Mouse (Mus musculus) stomach, embryonic 14.5 days (tissue): ENCODE measurements around the gene Renbp. TPM values are rescaled to one million over a fixed set of nuclear protein-coding genes. Genes with fewer than 3 reads are reported as not detected.

Experiments used
- ATAC-seq: fragments of 200-750 bp; cut with Nextera tagmentation; 2 replicates; pipeline ENCODE4 v1.8.0; 2017; ENCODE audit warnings: low read depth, moderate TSS enrichment; ENCODE audit not compliant: insufficient number of reproducible peaks, insufficient read depth, low FRiP score
- H3K27ac ChIP-seq: fragments of 300-500 bp; sonication (generic); 2 replicates; pipeline ENCODE4 v1.5.1; 2014; ENCODE audit warnings: mild to moderate bottlenecking, low read length, moderate library complexity, mixed read lengths
- H3K27me3 ChIP-seq: fragments of 300-500 bp; sonication (generic); 2 replicates; pipeline ENCODE4 v1.6.1; 2014; ENCODE audit warnings: low read length, control low read depth, mixed read lengths; ENCODE audit not compliant: control insufficient read depth, insufficient read depth
- H3K36me3 ChIP-seq: fragments of 300-500 bp; sonication (generic); 2 replicates; pipeline ENCODE4 v1.6.1; 2014; ENCODE audit warnings: mild to moderate bottlenecking, control low read depth, low read length, moderate library complexity, mixed read lengths; ENCODE audit not compliant: control insufficient read depth, insufficient read depth
- H3K4me1 ChIP-seq: fragments of 300-500 bp; sonication (generic); 2 replicates; pipeline ENCODE4 v1.6.1; 2014; ENCODE audit warnings: low read length, control low read depth, mixed read lengths; ENCODE audit not compliant: control insufficient read depth, insufficient read depth
- H3K4me2 ChIP-seq: fragments of 300-500 bp; sonication (generic); replicated peaks from 2 replicates; pipeline ENCODE4 v1.6.1; 2014; ENCODE audit warnings: low read depth, low read length, control low read depth
- H3K4me3 ChIP-seq: fragments of 300-500 bp; sonication (generic); 2 replicates; pipeline ENCODE4 v1.5.1; 2014; ENCODE audit warnings: low read depth, low read length, control low read depth
- H3K9ac ChIP-seq: fragments of 300-500 bp; sonication (generic); replicated peaks from 2 replicates; pipeline ENCODE4 v1.6.1; 2014; ENCODE audit warnings: low read depth, mild to moderate bottlenecking, control low read depth, low read length, moderate library complexity, mixed read lengths
- H3K9me3 ChIP-seq: fragments of 300-500 bp; sonication (generic); 2 replicates; pipeline ENCODE4 v1.6.1; 2016; ENCODE audit warnings: low read depth, low read length, control low read depth; ENCODE audit not compliant: control insufficient read depth
- WGBS: fragments of 180-500 bp; shearing (Covaris S2); extraction: QIAGEN DNeasy Blood & Tissue Kit; methylation state at CpG from one replicate; pipeline ENCODE4 v1.1.7; 2014; 5-methylcytosine and 5-hydroxymethylcytosine counted together
- polyA plus RNA-seq: library from polyadenylated mRNA; unstranded; fragments of >200 nt; fragmentation: Nextera tagmentation; extraction: Ambion mirVana; gene quantifications from 2 replicates; pipeline ENCODE4 v1.2.1, GENCODE M21; 2014

Renbp gene
- polyA plus RNA-seq, 1 experiment from 2014 or later, result 38.6 TPM

DNA sequence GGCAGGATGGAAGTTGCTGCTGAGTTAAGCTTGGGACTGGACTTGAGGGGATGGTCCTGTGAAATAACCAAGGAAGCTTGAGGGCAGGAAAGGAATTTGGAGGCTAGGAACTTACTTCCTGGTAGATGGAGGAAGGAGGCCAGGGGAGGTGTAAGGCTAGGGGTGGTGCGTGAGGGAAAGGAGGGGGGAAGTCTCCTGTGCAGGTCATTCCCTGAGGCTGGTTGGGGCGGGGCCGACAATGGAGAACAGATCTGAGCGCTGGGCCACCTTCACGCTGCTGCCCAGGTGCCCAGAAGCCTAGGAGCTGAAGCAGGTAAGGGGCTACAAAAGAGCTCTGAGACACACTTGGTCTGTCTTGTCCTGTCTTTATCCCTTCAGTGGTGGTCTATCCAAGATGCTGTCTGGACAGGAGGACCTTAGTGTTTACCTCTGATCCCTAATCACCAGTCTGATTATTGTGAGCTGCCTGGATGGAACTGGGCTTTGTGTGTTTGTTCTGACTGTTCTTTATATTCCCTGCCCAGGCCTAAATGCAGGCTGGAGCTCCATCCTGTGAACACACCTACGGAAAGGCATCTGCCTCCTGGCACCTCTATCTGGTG, 39.0 kb downstream of the Renbp start, which contains the start of gene Avpr2:
Gene Avpr2 (plus strand): TSS at position 552 of the 602 bp plus-strand sequence.
- Histone ChIP-seq H3K27me3 (no peaks in the 10 kb centered on the region), H3K4me3 (no peak within 1 kb of the TSS), H3K27ac (no peak within 1 kb of the TSS), H3K4me2 (no peak within 1 kb of the TSS), H3K9me3 (no peaks in the 10 kb centered on the region), H3K9ac (no peak within 1 kb of the TSS), H3K4me1 (no peaks in the 10 kb centered on the region), H3K36me3 (no peaks in the 10 kb centered on the region)
- 58% methylated on average over 6 of the region's 6 CpGs for WGBS
- ATAC-seq, result 0 out of 2 replicates have a peak, but pooled peaks have one; percentile 49

DNA sequence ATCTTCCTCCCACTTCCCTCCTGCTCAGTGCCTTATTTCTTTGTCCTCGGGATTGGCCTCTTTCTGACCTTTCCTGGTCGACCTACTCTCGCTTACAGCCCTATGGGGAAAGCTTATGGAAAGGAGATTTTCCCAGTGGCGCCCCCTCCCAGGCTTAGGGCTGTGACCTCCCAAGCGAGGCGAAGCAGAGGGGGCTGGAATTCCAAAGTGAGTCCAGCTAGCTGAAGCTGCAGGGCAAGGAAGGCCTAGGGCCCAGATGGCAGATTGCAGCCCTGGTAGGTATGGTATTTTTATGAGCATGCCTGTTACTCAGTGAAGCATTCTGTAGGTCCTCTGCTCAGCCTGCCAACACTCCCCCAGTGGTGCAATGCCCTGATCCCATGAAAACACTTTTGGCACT, 49.2 kb downstream of the Renbp start:
- no peaks in the 10 kb centered on the region for H3K36me3 ChIP-seq
- no peaks in the 10 kb centered on the region for H3K4me1 ChIP-seq
- no peaks in the 10 kb centered on the region for H3K27me3 ChIP-seq
- no peak overlapping the region; the same call in 1 of the 2 replicates for H3K4me2 ChIP-seq
- H3K9me3 ChIP-seq, result no peaks in the 10 kb centered on the region
- ATAC-seq, result no peak
- H3K27ac ChIP-seq, result no peak overlapping the region
- H3K4me3 ChIP-seq, result no peak overlapping the region
- WGBS, result 23% methylated on average over 6 of the region's 6 CpGs
- H3K9ac ChIP-seq, result no peak overlapping the region

GRCm38 (mm10) chrX:73881036-73881427, 49.6 kb downstream of the Renbp start:
- peak overlapping the region; percentile 31 for H3K4me3 ChIP-seq
- no peaks in the 10 kb centered on the region for H3K36me3 ChIP-seq
- H3K27me3 ChIP-seq, result no peaks in the 10 kb centered on the region
- no peak overlapping the region for H3K27ac ChIP-seq
- no peak overlapping the region for H3K9ac ChIP-seq
- no peaks in the 10 kb centered on the region for H3K9me3 ChIP-seq
- ATAC-seq, result no peak
- no peaks in the 10 kb centered on the region for H3K4me1 ChIP-seq
- peak overlapping the region; percentile 60 for H3K4me2 ChIP-seq
- WGBS, result 16% methylated on average over 16 of the region's 16 CpGs

GRCm38 (mm10) chrX:73880194-73881035, 50.2 kb downstream of the Renbp start:
- H3K9ac ChIP-seq, result no peak overlapping the region
- H3K27ac ChIP-seq, result no peak overlapping the region
- H3K36me3 ChIP-seq, result no peaks in the 10 kb centered on the region
- H3K9me3 ChIP-seq, result no peaks in the 10 kb centered on the region
- 21% methylated on average over 36 of the region's 48 CpGs for WGBS
- peak overlapping the region; percentile 60 for H3K4me2 ChIP-seq
- no peaks in the 10 kb centered on the region for H3K4me1 ChIP-seq
- peak overlapping the region; percentile 31 for H3K4me3 ChIP-seq
- H3K27me3 ChIP-seq, result no peaks in the 10 kb centered on the region
- peak; percentile 42; the same call in 1 of the 2 replicates for ATAC-seq

GRCm38 (mm10) chrX:73877014-73877413, 53.6 kb downstream of the Renbp start:
- Histone ChIP-seq H3K4me3 (no peak overlapping the region), H3K27ac (no peak overlapping the region), H3K27me3 (no peaks in the 10 kb centered on the region), H3K36me3 (no peaks in the 10 kb centered on the region), H3K9me3 (no peaks in the 10 kb centered on the region), H3K9ac (no peak overlapping the region), H3K4me2 (no peak overlapping the region), H3K4me1 (no peaks in the 10 kb centered on the region)
- ATAC-seq, result no peak
- 67% methylated on average over 1 of the region's 1 CpGs for WGBS

DNA sequence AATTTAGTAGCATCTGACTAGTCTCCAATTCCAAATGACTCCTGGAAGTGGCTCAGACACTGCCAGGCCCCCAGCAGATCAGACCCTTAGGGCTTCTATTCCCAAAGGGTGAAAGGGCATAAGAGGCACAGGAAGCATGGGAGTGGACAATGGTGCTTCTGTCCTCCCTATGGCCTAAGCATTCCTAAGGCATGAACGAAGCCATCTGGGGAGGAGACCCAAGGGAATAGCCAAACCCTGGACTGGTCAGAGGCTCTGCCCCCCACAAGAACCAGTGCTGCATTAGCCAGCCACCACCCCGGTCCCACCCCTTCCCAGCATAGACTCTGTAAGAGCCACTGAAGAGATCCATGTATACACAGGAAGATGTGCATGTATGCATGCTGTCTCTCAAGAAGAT, 54.8 kb downstream of the Renbp start:
- no peak overlapping the region for H3K4me2 ChIP-seq
- no peak overlapping the region for H3K4me3 ChIP-seq
- no peaks in the 10 kb centered on the region for H3K4me1 ChIP-seq
- no peak overlapping the region for H3K27ac ChIP-seq
- ATAC-seq, result no peak
- H3K9ac ChIP-seq, result no peak overlapping the region
- H3K27me3 ChIP-seq, result no peaks in the 10 kb centered on the region
- WGBS, result 72% methylated on average over 2 of the region's 2 CpGs
- H3K36me3 ChIP-seq, result no peaks in the 10 kb centered on the region
- no peaks in the 10 kb centered on the region for H3K9me3 ChIP-seq

Other genes with a start within 250 kb of the Renbp start
- 254 and 260 TPM in 2 replicates for gene Bcap31, start 214.7 kb downstream of the Renbp start, polyA plus RNA-seq
- gene Abcd1, start 214.3 kb downstream of the Renbp start, polyA plus RNA-seq, result 19.2 and 19.6 TPM in 2 replicates
- gene Plxnb3, start 173.8 kb downstream of the Renbp start, polyA plus RNA-seq, result 0.59 and 0.78 TPM in 2 replicates
- 2.3 and 2.7 TPM in 2 replicates for gene Srpk3, start 156.4 kb downstream of the Renbp start, polyA plus RNA-seq
- gene Idh3g, start 144.0 kb downstream of the Renbp start, polyA plus RNA-seq, result 217 and 238 TPM in 2 replicates
- 227 and 236 TPM in 2 replicates for gene Ssr4, start 143.8 kb downstream of the Renbp start, polyA plus RNA-seq
- gene Pdzd4, start 105.9 kb downstream of the Renbp start, polyA plus RNA-seq, result 1.6 and 1.9 TPM in 2 replicates
- not detected in 2 replicates for gene Avpr2, start 38.7 kb downstream of the Renbp start, polyA plus RNA-seq
- gene L1cam, start 34.7 kb downstream of the Renbp start, polyA plus RNA-seq, result 12.1 and 13.5 TPM in 2 replicates
- 3.0 and 3.2 TPM in 2 replicates for gene Arhgap4, start 9.0 kb downstream of the Renbp start, polyA plus RNA-seq
- 126 and 137 TPM in 2 replicates for gene Naa10, start 8.9 kb downstream of the Renbp start, polyA plus RNA-seq
- gene Hcfc1, start 35.5 kb upstream of the Renbp start, polyA plus RNA-seq, result 73.9 and 80.1 TPM in 2 replicates
- 52.7 and 58.5 TPM in 2 replicates for gene Irak1, start 93.1 kb upstream of the Renbp start, polyA plus RNA-seq
- not detected in 2 replicates for gene Opn1mw, start 196.6 kb upstream of the Renbp start, polyA plus RNA-seq
- gene Mecp2, start 204.5 kb upstream of the Renbp start, polyA plus RNA-seq, result 12.9 and 13.4 TPM in 2 replicates
- gene Tex28, start 237.0 kb upstream of the Renbp start, polyA plus RNA-seq, result not detected in 2 replicates
- gene Tktl1, start 246.4 kb upstream of the Renbp start, polyA plus RNA-seq, result not detected in 2 replicates